Mouse (Mus musculus): ENCODE results near the gene Cyp19a1. TPM values are rescaled to one million over a fixed set of nuclear protein-coding genes. Genes with fewer than 3 reads are reported as not detected.

Cyp19a1 gene
- not detected in 2 replicates for total RNA-seq (2015)
- total RNA-seq (2017) = not detected in 2 replicates

GRCm38 (mm10) chr9:54268010-54268409, at the start of gene Cyp19a1:
Cyp19a1 (minus strand) TSS chr9:54268110.
- ATAC-seq (ENCODE audit: poor library complexity, severe bottlenecking) = no peak

- ATAC-seq (ENCODE audit: poor library complexity, severe bottlenecking) = no peak
Observed at GRCm38 (mm10) chr9:54316363-54316762, 48.5 kb upstream of the Cyp19a1 start.

GRCm38 (mm10) chr9:54308751-54309358, 40.9 kb upstream of the Cyp19a1 start:
- no peak for ATAC-seq (ENCODE audit: poor library complexity, severe bottlenecking)

GRCm38 (mm10) chr9:54308209-54308608, 40.3 kb upstream of the Cyp19a1 start:
- ATAC-seq (ENCODE audit: poor library complexity, severe bottlenecking) = no peak

- no peak for ATAC-seq (ENCODE audit: poor library complexity, severe bottlenecking)
Observed at GRCm38 (mm10) chr9:54301255-54301654, 33.3 kb upstream of the Cyp19a1 start.

- ATAC-seq (ENCODE audit: poor library complexity, severe bottlenecking) = no peak
Observed at GRCm38 (mm10) chr9:54299792-54300191, 31.9 kb upstream of the Cyp19a1 start.

- no peak for ATAC-seq (ENCODE audit: poor library complexity, severe bottlenecking)
Observed at GRCm38 (mm10) chr9:54299389-54299788, 31.5 kb upstream of the Cyp19a1 start.

GRCm38 (mm10) chr9:54287804-54288203, 19.9 kb upstream of the Cyp19a1 start:
- ATAC-seq (ENCODE audit: poor library complexity, severe bottlenecking) = no peak

GRCm38 (mm10) chr9:54286331-54286987, 18.5 kb upstream of the Cyp19a1 start, which contains the start of gene Gldn:
Gldn (plus strand) TSS chr9:54286486.
- no peak for ATAC-seq (ENCODE audit: poor library complexity, severe bottlenecking)

- ATAC-seq (ENCODE audit: poor library complexity, severe bottlenecking) = no peak
Observed at GRCm38 (mm10) chr9:54279046-54279589, 11.2 kb upstream of the Cyp19a1 start.

GRCm38 (mm10) chr9:54275283-54275682, 7.4 kb upstream of the Cyp19a1 start:
- no peak for ATAC-seq (ENCODE audit: poor library complexity, severe bottlenecking)

- ATAC-seq (ENCODE audit: poor library complexity, severe bottlenecking) = no peak
Observed at GRCm38 (mm10) chr9:54270889-54271288, 3.0 kb upstream of the Cyp19a1 start.

- no peak for ATAC-seq (ENCODE audit: poor library complexity, severe bottlenecking)
Observed at GRCm38 (mm10) chr9:54269987-54270386, 2.1 kb upstream of the Cyp19a1 start.

GRCm38 (mm10) chr9:54264754-54265153, 3.2 kb downstream of the Cyp19a1 start:
- ATAC-seq (ENCODE audit: poor library complexity, severe bottlenecking) = no peak

GRCm38 (mm10) chr9:54244869-54245665, 22.8 kb downstream of the Cyp19a1 start:
- ATAC-seq (ENCODE audit: poor library complexity, severe bottlenecking) = no peak

GRCm38 (mm10) chr9:54227580-54227979, 40.3 kb downstream of the Cyp19a1 start:
- ATAC-seq (ENCODE audit: poor library complexity, severe bottlenecking) = no peak

- ATAC-seq (ENCODE audit: poor library complexity, severe bottlenecking) = no peak
Observed at GRCm38 (mm10) chr9:54216511-54216910, 51.4 kb downstream of the Cyp19a1 start.

GRCm38 (mm10) chr9:54214881-54215280, 53.0 kb downstream of the Cyp19a1 start:
- no peak for ATAC-seq (ENCODE audit: poor library complexity, severe bottlenecking)

GRCm38 (mm10) chr9:54194790-54195189, 73.1 kb downstream of the Cyp19a1 start:
- ATAC-seq (ENCODE audit: poor library complexity, severe bottlenecking) = no peak

GRCm38 (mm10) chr9:54191435-54191834, 76.5 kb downstream of the Cyp19a1 start:
- no peak for ATAC-seq (ENCODE audit: poor library complexity, severe bottlenecking)

GRCm38 (mm10) chr9:54182484-54182883, 85.4 kb downstream of the Cyp19a1 start:
- no peak for ATAC-seq (ENCODE audit: poor library complexity, severe bottlenecking)

Data from megakaryocyte, adult 5-6 weeks (primary cell).